Mouse (Mus musculus): ENCODE results near the gene Gm17482. TPM values are rescaled to one million over a fixed set of nuclear protein-coding genes. Genes with fewer than 3 reads are reported as not detected.

Gene Gm17482
- total and polyA plus RNA-seq, 3 experiments: not detected

DNA sequence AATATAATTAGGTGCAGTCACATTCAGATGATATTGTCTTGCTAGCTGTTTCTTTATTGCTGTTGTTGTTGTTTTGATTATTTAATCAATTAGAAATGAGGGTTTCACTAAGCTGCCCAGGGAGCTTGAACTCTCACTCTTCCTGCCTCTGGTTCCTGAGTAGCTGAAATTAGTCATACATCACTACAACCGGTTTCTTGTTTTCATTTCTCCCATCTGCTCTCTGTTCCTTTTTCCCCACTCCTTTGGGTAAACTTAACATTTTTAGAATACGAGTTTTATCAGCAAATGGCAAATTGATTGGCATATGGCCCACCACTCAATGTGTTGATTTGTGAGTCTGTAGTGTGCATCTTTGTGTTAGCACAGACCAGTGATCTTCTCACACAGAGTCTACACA lies 80.0 kb downstream of the Gm17482 start:
- Histone ChIP-seq H3K27ac (ENCODE audit: control insufficient read depth, low read depth, low read length) (no peak overlapping the region), H3K36me3 (ENCODE audit: control insufficient read depth in 1 of 2, insufficient read depth in 2 of 2, low read length in 2 of 2) (no peaks in the 10 kb centered on the region), H3K27me3 (ENCODE audit: control insufficient read depth in 1 of 2, insufficient read depth in 2 of 2, low read length in 2 of 2) (peaks cover 0 to 2% of the 10 kb centered on the region in 2 experiments; a peak in 3 of 4 replicates), H3K79me2 (ENCODE audit: control insufficient read depth, insufficient read depth, low read length, poor library complexity) (no peaks in the 10 kb centered on the region), H3K4me3 (ENCODE audit: control insufficient read depth in 1 of 2, insufficient read depth in 1 of 2, low read depth in 2 of 2, low read length in 2 of 2) (no peak overlapping the region), H3K9me3 (replicated peaks; ENCODE audit: insufficient read depth, low read length) (no peaks in the 10 kb centered on the region), H3K4me1 (ENCODE audit: control insufficient read depth in 1 of 2, insufficient read depth in 2 of 2, low read length in 2 of 2) (no peaks in the 10 kb centered on the region), H3K9ac (ENCODE audit: control insufficient read depth, low read depth, low read length, poor library complexity, severe bottlenecking) (no peak overlapping the region)
- DNase-seq (ENCODE audit: low read depth, low spot score): no peak
- no peak for TF ChIP-seq NELFE (IDR thresholded peaks at IDR 0.05; ENCODE audit: low read depth, low read length)

Other genes with a start within 250 kb of the Gm17482 start
- gene Tamm41, start 189.5 kb upstream of the Gm17482 start, total RNA-seq (2012; rRNA removed): 63.5 and 80.5 TPM in 2 replicates
- gene Tamm41, start 189.5 kb upstream of the Gm17482 start, polyA plus RNA-seq (2012; ENCODE audit: insufficient read depth in 1 of 2, insufficient read length in 2 of 2, low read depth in 1 of 2, low replicate concordance in 2 of 2, missing spikeins in 1 of 2): 10 to 100 TPM in 1 of 2 experiments, not detected in 1; 87.4 TPM
- not detected in 2 replicates for gene Syn2, start 92.4 kb upstream of the Gm17482 start, total RNA-seq (2012; rRNA removed)
- gene Syn2, start 92.4 kb upstream of the Gm17482 start, polyA plus RNA-seq (2012; ENCODE audit: insufficient read depth in 1 of 2, insufficient read length in 2 of 2, low read depth in 1 of 2, low replicate concordance in 2 of 2, missing spikeins in 1 of 2): not detected
- not detected in 2 replicates for gene Timp4, start 24.9 kb downstream of the Gm17482 start, total RNA-seq (2012; rRNA removed)
- gene Timp4, start 24.9 kb downstream of the Gm17482 start, polyA plus RNA-seq (2012; ENCODE audit: insufficient read depth in 1 of 2, insufficient read length in 2 of 2, low read depth in 1 of 2, low replicate concordance in 2 of 2, missing spikeins in 1 of 2): not detected
- 0.08 TPM in 1 of 2 replicates, not detected in the other for gene Pparg, start 133.6 kb downstream of the Gm17482 start, total RNA-seq (2012; rRNA removed)
- gene Pparg, start 133.6 kb downstream of the Gm17482 start, polyA plus RNA-seq (2012; ENCODE audit: insufficient read depth in 1 of 2, insufficient read length in 2 of 2, low read depth in 1 of 2, low replicate concordance in 2 of 2, missing spikeins in 1 of 2): under 1 TPM in 1 of 2 experiments, not detected in 1; 0.15 TPM